Mouse (Mus musculus) intestine, embryonic 16.5 days (tissue): ENCODE results near the gene S100a4. TPM values are rescaled to one million over a fixed set of nuclear protein-coding genes. Genes with fewer than 3 reads are reported as not detected.

ENCODE experiments used
- ATAC-seq: fragments of 200-750 bp; cut with Nextera tagmentation; 2 replicates; pipeline ENCODE4 v1.8.0; 2017; ENCODE audit warnings: moderate TSS enrichment, moderate library complexity
- H3K27ac ChIP-seq: fragments of 300-500 bp; sonication (generic); 2 replicates; pipeline ENCODE4 v1.5.1; 2014; ENCODE audit warnings: mild to moderate bottlenecking, low read length
- H3K27me3 ChIP-seq: fragments of 300-500 bp; sonication (generic); replicated peaks from 2 replicates; pipeline ENCODE4 v1.6.1; 2014; ENCODE audit warnings: low read length, control low read depth, mixed read lengths; ENCODE audit not compliant: control insufficient read depth, insufficient read depth
- H3K36me3 ChIP-seq: fragments of 300-500 bp; sonication (generic); 2 replicates; pipeline ENCODE4 v1.6.1; 2014; ENCODE audit warnings: low read length, control low read depth; ENCODE audit not compliant: control insufficient read depth, insufficient read depth
- H3K4me1 ChIP-seq: fragments of 300-500 bp; sonication (generic); 2 replicates; pipeline ENCODE4 v1.6.1; 2014; ENCODE audit warnings: low read length, control low read depth, mixed read lengths; ENCODE audit not compliant: control insufficient read depth, insufficient read depth
- H3K4me2 ChIP-seq: fragments of 300-500 bp; sonication (generic); 2 replicates; pipeline ENCODE4 v1.6.1; 2014; ENCODE audit warnings: low read depth, low read length, control low read depth
- H3K4me3 ChIP-seq: fragments of 300-500 bp; sonication (generic); 2 replicates; pipeline ENCODE4 v1.5.1; 2014; ENCODE audit warnings: mild to moderate bottlenecking, low read length
- H3K9ac ChIP-seq: fragments of 300-500 bp; sonication (generic); 2 replicates; pipeline ENCODE4 v1.6.1; 2014; ENCODE audit warnings: low read depth, low read length
- H3K9me3 ChIP-seq: fragments of 300-500 bp; sonication (generic); 2 replicates; pipeline ENCODE4 v1.6.1; 2016; ENCODE audit warnings: low read length, control low read depth; ENCODE audit not compliant: control insufficient read depth
- WGBS: fragments of 180-500 bp; shearing (Covaris S2); extraction: QIAGEN DNeasy Blood & Tissue Kit; methylation state at CpG from one replicate; pipeline ENCODE4 v1.1.7; 2014; 5-methylcytosine and 5-hydroxymethylcytosine counted together
- polyA plus RNA-seq: library from polyadenylated mRNA; unstranded; fragments of >200 nt; fragmentation: Nextera tagmentation; extraction: Ambion mirVana; gene quantifications from 2 replicates; pipeline ENCODE4 v1.2.1, GENCODE M21; 2015

Gene S100a4
- polyA plus RNA-seq = 3.6 and 4.0 TPM in 2 replicates

GRCm38 (mm10) chr3:90603623-90604022, at the start of gene S100a4:
TSS of gene S100a4 (plus strand) at chr3:90603771.
- H3K27ac ChIP-seq = peak within 1 kb of the TSS; percentile 61
- H3K36me3 ChIP-seq = no peaks in the 10 kb centered on the region
- no peaks in the 10 kb centered on the region for H3K27me3 ChIP-seq
- H3K4me1 ChIP-seq = peaks cover 18% of the 10 kb centered on the region
- 43% methylated on average over 3 of the region's 3 CpGs for WGBS
- H3K4me2 ChIP-seq = no peak within 1 kb of the TSS
- no peak within 1 kb of the TSS for H3K9ac ChIP-seq
- ATAC-seq = no peak
- no peak within 1 kb of the TSS for H3K4me3 ChIP-seq
- H3K9me3 ChIP-seq = no peaks in the 10 kb centered on the region

DNA sequence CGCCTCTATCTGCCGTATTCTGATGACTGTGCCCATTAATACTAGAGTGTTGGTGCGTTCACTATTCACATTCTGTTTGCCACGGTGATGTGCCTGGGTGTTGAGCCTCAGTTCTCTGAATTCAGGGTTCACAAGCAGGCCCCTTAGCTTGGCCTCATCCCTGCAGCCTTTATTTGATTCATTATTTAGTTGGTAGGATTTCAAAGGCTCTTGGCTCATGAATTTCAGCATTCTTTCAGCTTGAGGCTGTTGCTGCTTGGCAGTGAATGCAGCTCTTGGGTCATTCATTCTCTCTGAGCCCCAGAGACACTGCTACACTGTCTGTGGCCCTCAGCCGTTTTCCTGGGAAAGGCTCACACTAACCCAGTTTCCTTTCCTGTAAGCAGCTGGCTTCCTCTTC, 47.6 kb upstream of the S100a4 start:
- Histone ChIP-seq H3K9ac (no peak overlapping the region), H3K4me3 (no peak overlapping the region), H3K27me3 (no peaks in the 10 kb centered on the region), H3K4me1 (no peaks in the 10 kb centered on the region), H3K36me3 (no peaks in the 10 kb centered on the region), H3K9me3 (no peaks in the 10 kb centered on the region), H3K27ac (no peak overlapping the region), H3K4me2 (no peak overlapping the region)
- ATAC-seq = no peak
- 60% methylated on average over 5 of the region's 5 CpGs for WGBS

DNA sequence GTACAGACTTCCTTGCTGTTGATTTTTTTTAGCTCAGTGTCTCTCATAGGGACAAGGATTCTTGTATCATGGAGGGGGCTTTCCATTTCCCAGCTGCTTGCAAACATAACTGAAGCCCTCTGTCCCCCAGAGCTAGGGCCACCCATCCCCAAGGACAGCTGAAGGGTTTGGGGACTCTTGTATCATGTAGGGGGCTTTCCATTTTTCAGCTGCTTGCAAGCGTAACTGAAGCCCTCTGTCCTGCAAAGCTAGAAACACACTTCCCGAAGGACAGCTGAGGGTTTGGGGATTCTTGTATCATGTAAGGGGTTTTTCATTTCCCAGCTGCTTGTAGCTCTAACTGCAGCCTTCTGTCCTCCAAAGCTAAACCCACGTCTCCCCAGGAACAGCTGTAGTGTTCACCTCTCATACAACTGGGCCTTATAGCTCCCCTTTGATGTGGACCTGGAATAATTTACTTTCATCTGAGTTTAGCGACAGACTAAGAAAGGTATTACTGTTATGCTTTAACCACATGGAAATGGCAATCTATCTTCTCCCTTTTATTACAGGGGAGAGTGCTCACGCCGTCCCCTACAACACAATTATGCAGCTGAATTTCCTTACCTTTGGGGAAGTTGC, 43.5 kb upstream of the S100a4 start, which contains the start of gene S100a3:
S100a3 (plus strand) TSS at position 571 of the 621 bp plus-strand sequence.
- no peaks in the 10 kb centered on the region for H3K4me1 ChIP-seq

DNA sequence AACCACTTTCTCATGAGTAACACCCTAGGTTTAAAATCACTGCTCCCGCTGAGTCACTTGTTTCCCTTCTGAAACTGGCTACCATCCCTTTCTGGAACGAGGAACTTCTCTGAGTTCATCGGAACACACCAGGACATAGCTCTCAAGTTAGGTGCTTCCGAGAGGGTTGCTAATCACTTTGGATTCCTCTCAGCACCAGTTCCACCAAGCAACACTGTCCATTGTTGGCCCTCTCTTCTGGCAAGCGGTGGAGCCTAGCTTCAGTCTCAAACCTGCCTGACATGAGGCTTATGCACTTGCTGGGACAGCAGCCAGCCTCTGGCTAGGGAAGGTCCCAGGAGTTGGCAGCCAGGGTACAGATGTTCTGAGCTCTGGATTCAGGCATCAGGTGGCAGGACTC, 28.9 kb upstream of the S100a4 start:
- Histone ChIP-seq H3K27ac (no peak overlapping the region), H3K27me3 (no peaks in the 10 kb centered on the region)
- WGBS = 81% methylated on average over 5 of the region's 5 CpGs

More for the DNA sequence above, 43.5 kb upstream of the S100a4 start, which contains the start of gene S100a3:
- 71% methylated on average over 6 of the region's 6 CpGs for WGBS
- H3K9me3 ChIP-seq = no peaks in the 10 kb centered on the region
- no peak within 1 kb of the TSS for H3K4me2 ChIP-seq
- H3K36me3 ChIP-seq = no peaks in the 10 kb centered on the region
- no peak for ATAC-seq
- no peak within 1 kb of the TSS for H3K27ac ChIP-seq
- H3K4me3 ChIP-seq = no peak within 1 kb of the TSS
- no peak within 1 kb of the TSS for H3K9ac ChIP-seq
- H3K27me3 ChIP-seq = no peaks in the 10 kb centered on the region

DNA sequence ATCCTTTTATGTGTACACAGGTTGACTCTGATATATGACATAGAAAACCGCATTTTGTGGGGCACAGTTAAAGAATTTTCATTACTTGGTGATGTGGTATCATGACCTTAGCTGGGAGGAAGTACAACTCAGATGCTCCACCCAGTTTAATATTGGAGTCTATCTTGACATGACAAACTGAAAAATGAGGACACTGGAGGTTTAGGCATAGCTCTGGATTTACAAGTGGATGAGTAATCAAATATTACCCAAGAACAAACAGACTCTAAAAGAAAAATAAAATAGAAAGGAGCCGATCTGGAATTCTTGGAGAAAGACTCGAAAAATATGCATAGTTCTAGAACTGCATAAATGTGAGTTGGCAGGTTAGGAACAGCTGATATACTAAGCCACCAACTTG, 28.3 kb upstream of the S100a4 start:
- no peak overlapping the region for H3K4me2 ChIP-seq
- no peaks in the 10 kb centered on the region for H3K4me1 ChIP-seq
- no peak for ATAC-seq
- no peak overlapping the region for H3K9ac ChIP-seq
- no peak overlapping the region for H3K27ac ChIP-seq
- H3K27me3 ChIP-seq = no peaks in the 10 kb centered on the region
- 57% methylated on average over 3 of the region's 3 CpGs for WGBS
- no peaks in the 10 kb centered on the region for H3K36me3 ChIP-seq
- H3K4me3 ChIP-seq = no peak overlapping the region
- H3K9me3 ChIP-seq = no peaks in the 10 kb centered on the region

More for the DNA sequence above, 28.9 kb upstream of the S100a4 start:
- Histone ChIP-seq H3K4me1 (no peaks in the 10 kb centered on the region), H3K4me3 (no peak overlapping the region), H3K9me3 (no peaks in the 10 kb centered on the region), H3K36me3 (no peaks in the 10 kb centered on the region), H3K4me2 (no peak overlapping the region), H3K9ac (no peak overlapping the region)
- no peak for ATAC-seq

DNA sequence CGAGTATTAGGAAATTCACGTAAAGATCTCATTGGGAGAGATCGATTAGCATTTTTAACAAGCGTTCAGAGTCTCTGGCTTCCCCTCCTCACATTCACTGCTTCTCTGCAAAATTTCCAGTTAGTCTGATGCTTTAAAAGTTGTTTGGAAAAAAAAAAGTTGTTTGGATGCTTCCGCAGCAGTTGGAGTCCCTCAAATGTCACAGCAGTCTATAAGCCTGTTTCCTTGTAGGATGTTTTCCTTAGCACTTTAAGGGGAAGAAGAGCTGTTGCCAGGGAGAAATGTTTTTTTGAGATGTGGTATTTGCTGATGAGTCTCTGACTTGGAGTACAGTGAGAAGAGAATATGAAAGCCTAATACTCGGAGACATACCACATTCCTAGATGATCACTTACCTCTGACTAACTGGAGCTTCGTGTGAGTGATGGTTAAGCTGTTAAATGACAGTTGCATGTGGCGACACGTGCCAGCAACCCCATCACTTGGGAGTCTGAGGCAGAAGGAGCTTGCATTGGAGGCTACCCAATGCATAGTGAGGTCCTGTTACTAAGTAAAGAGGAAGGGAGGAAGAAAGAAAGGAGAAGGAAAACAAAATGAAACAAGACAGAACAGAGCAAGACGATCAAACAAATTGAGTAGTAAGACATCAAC, 27.1 kb upstream of the S100a4 start:
- H3K9me3 ChIP-seq = no peaks in the 10 kb centered on the region
- no peak overlapping the region for H3K9ac ChIP-seq
- no peak for ATAC-seq
- no peaks in the 10 kb centered on the region for H3K36me3 ChIP-seq
- H3K27me3 ChIP-seq = no peaks in the 10 kb centered on the region
- no peaks in the 10 kb centered on the region for H3K4me1 ChIP-seq
- WGBS = 69% methylated on average over 10 of the region's 10 CpGs
- no peak overlapping the region for H3K4me2 ChIP-seq
- H3K27ac ChIP-seq = no peak overlapping the region
- H3K4me3 ChIP-seq = no peak overlapping the region

DNA sequence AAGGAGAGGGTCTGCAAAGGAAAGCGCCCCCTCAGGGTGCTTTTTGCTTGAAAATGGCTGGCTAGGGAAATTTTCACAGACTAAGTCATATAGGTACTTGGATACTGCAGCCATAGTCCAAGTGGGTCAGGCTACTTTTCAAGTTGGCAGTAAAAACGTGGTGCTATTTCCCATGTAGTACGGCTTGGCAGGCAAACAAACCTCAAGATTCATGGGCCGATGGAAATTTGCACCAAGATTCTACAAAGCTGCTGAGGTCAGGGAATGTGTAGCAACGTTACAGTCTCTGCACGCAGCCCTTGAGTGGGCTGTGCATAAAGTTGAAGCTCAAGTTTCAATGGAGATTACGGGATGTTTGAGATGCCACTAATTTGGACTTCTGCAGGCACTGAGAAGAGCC, 24.1 kb upstream of the S100a4 start:
- Histone ChIP-seq H3K27me3 (no peaks in the 10 kb centered on the region), H3K4me2 (no peak overlapping the region), H3K4me3 (no peak overlapping the region), H3K9ac (no peak overlapping the region), H3K36me3 (no peaks in the 10 kb centered on the region), H3K4me1 (peaks cover 13% of the 10 kb centered on the region), H3K9me3 (no peaks in the 10 kb centered on the region), H3K27ac (no peak overlapping the region)
- WGBS = 67% methylated on average over 7 of the region's 7 CpGs
- ATAC-seq = no peak

- Histone ChIP-seq H3K9ac (no peak overlapping the region), H3K36me3 (no peaks in the 10 kb centered on the region), H3K4me3 (no peak overlapping the region), H3K4me1 (peaks cover 25% of the 10 kb centered on the region), H3K27me3 (no peaks in the 10 kb centered on the region), H3K9me3 (no peaks in the 10 kb centered on the region), H3K4me2 (no peak overlapping the region), H3K27ac (no peak overlapping the region)
- WGBS = 92% methylated on average over 5 of the region's 5 CpGs
- ATAC-seq = no peak
Observed at GRCm38 (mm10) chr3:90581141-90581540, 22.4 kb upstream of the S100a4 start.

GRCm38 (mm10) chr3:90582156-90582555, 21.4 kb upstream of the S100a4 start:
- H3K4me2 ChIP-seq = no peak overlapping the region
- H3K9ac ChIP-seq = no peak overlapping the region
- peaks cover 35% of the 10 kb centered on the region for H3K4me1 ChIP-seq
- no peaks in the 10 kb centered on the region for H3K9me3 ChIP-seq
- no peak overlapping the region for H3K4me3 ChIP-seq
- no peak overlapping the region for H3K27ac ChIP-seq
- no peaks in the 10 kb centered on the region for H3K27me3 ChIP-seq
- no peaks in the 10 kb centered on the region for H3K36me3 ChIP-seq
- 100% methylated on average over 1 of the region's 1 CpGs for WGBS
- no peak for ATAC-seq
